In genomic region chr10:88380430-88381060, GRCm38 (mm10) we compare ENCODE assay signal across 8 mouse cellular contexts. TPM values are rescaled to one million over a fixed set of nuclear protein-coding genes. Genes with fewer than 3 reads are reported as not detected.
A peak's percentile ranks its signal among the peaks of the same experiment; 100 is the strongest.
DNase-seq lines count a peak whose midpoint lies in the region; ATAC-seq and TF ChIP-seq lines count a peak whose summit lies in the region.

No protein-coding gene starts in this region.

- peak overlapping the region; percentile 89 for H3K4me2 ChIP-seq in limb, embryonic 15.5 days

- H3K9me3 ChIP-seq in hindbrain, embryonic 10.5 days, result no peaks in the 10 kb centered on the region
- H3K9me3 ChIP-seq in limb, embryonic 15.5 days, result no peaks in the 10 kb centered on the region

- no peak for TF ChIP-seq POLR2A in brain, embryonic 14.5 days (IDR thresholded peaks at IDR 0.05; ENCODE audit: borderline replicate concordance, extremely low read depth, insufficient read depth, insufficient read length, poor library complexity, severe bottlenecking)

- peak; percentile 26 to 36 for DNase-seq in cerebellum, postnatal 25 days
- no peak for DNase-seq in cerebellum, adult 8-10 months
- peak; percentile 49 for DNase-seq in brain, embryonic 14.5 days (ENCODE audit: low read depth)
- no peak for DNase-seq in hindbrain, embryonic 10.5 days (ENCODE audit: low spot score)
- no peak for DNase-seq in frontal cortex, postnatal 25 days (ENCODE audit: low spot score in 2 of 2)
- DNase-seq in cerebellum, adult 11 months, result no peak

- ATAC-seq in limb, embryonic 15.5 days (ENCODE audit: insufficient number of reproducible peaks, low FRiP score, low TSS enrichment, low read depth), result no peak
- ATAC-seq in megakaryocyte progenitor cell, adult 5-6 weeks (replicated peaks; ENCODE audit: poor library complexity), result no peak

- no peaks in the 10 kb centered on the region for H3K36me3 ChIP-seq in hindbrain, embryonic 10.5 days
- H3K36me3 ChIP-seq in limb, embryonic 15.5 days, result no peaks in the 10 kb centered on the region

- peaks cover 19% of the 10 kb centered on the region for H3K4me1 ChIP-seq in hindbrain, embryonic 10.5 days (replicated peaks)
- peaks cover 18% of the 10 kb centered on the region for H3K4me1 ChIP-seq in limb, embryonic 15.5 days

- no peak; the same call in 1 of the 2 replicates for TF ChIP-seq CTCF in brain, embryonic 14.5 days (IDR thresholded peaks at IDR 0.05; ENCODE audit: borderline replicate concordance, extremely low read depth, insufficient read depth, insufficient read length)

- no peak overlapping the region for H3K27ac ChIP-seq in hindbrain, embryonic 10.5 days
- H3K27ac ChIP-seq in limb, embryonic 15.5 days, result no peak overlapping the region

- 52% methylated on average over 14 of the region's 14 CpGs for WGBS in hindbrain, embryonic 10.5 days
- WGBS in limb, embryonic 15.5 days, result 35% methylated on average over 14 of the region's 14 CpGs

- no peak overlapping the region for H3K9ac ChIP-seq in limb, embryonic 15.5 days

- no peaks in the 10 kb centered on the region for H3K27me3 ChIP-seq in hindbrain, embryonic 10.5 days (ENCODE audit: insufficient read depth, poor library complexity, severe bottlenecking)
- H3K27me3 ChIP-seq in limb, embryonic 15.5 days, result no peaks in the 10 kb centered on the region

- H3K4me3 ChIP-seq in hindbrain, embryonic 10.5 days, result peak overlapping the region; percentile 87
- peak overlapping the region; percentile 86 for H3K4me3 ChIP-seq in limb, embryonic 15.5 days

RNA-seq across cellular contexts. Expression of gene Gnptab, which starts 1.6 kb away (rescaled TPM):
- 31.7 and 41.4 TPM in 2 replicates for polyA plus RNA-seq in brain, embryonic 14.5 days (2012; rRNA removed)
- polyA plus RNA-seq in hindbrain, embryonic 10.5 days (2016; fragmentation: Nextera tagmentation; extraction: Ambion mirVana), result 8.7 and 9.5 TPM in 2 replicates
- 8.6 and 9.1 TPM in 2 replicates for polyA plus RNA-seq in limb, embryonic 15.5 days (2015; fragmentation: Nextera tagmentation; extraction: Ambion mirVana)
- 117 and 142 TPM in 2 replicates for total RNA-seq in megakaryocyte progenitor cell, adult 5-6 weeks (2015)
- 48.7 and 58.3 TPM in 2 replicates for total RNA-seq in megakaryocyte progenitor cell, adult 5-6 weeks (2017)

RNA-seq across cellular contexts. Expression of gene Dram1, which starts 1.7 kb away (rescaled TPM):
- 0.45 and 0.57 TPM in 2 replicates for polyA plus RNA-seq in brain, embryonic 14.5 days (2012; rRNA removed)
- polyA plus RNA-seq in hindbrain, embryonic 10.5 days (2016; fragmentation: Nextera tagmentation; extraction: Ambion mirVana), result 0.16 and 0.35 TPM in 2 replicates
- polyA plus RNA-seq in limb, embryonic 15.5 days (2015; fragmentation: Nextera tagmentation; extraction: Ambion mirVana), result 1.5 and 2.5 TPM in 2 replicates
- total RNA-seq in megakaryocyte progenitor cell, adult 5-6 weeks (2015), result 38.5 and 45.3 TPM in 2 replicates
- total RNA-seq in megakaryocyte progenitor cell, adult 5-6 weeks (2017), result 26.8 and 33.4 TPM in 2 replicates

Comparison
In these comparisons a context has a peak if more than half of its experiments do, and no peak if none do; other contexts are left out.
1. DNase-seq: peak in cerebellum, postnatal 25 days (2 of 2) and brain, embryonic 14.5 days (single experiment); none in cerebellum, adult 8-10 months (single experiment), hindbrain, embryonic 10.5 days (single experiment), frontal cortex, postnatal 25 days (0 of 2) and cerebellum, adult 11 months (single experiment).